Mouse (Mus musculus) cortical plate, adult 2 months (tissue): ENCODE results near the gene Cntnap2.

Experiments
- CTCF ChIP-seq: fragments of 200-500 bp; IDR thresholded peaks from 2 replicates; pipeline ENCODE4 v1.5.1; 2011; ENCODE audit warnings: mild to moderate bottlenecking, control low read depth, low read length; ENCODE audit not compliant: insufficient read depth; ENCODE audit errors: extremely low read depth
- POLR2A ChIP-seq: fragments of 200-500 bp; IDR thresholded peaks from 2 replicates; pipeline ENCODE4 v1.6.1; 2011; ENCODE audit warnings: mild to moderate bottlenecking, low read length, control low read depth; ENCODE audit not compliant: insufficient read depth; ENCODE audit errors: extremely low read depth

- TF ChIP-seq CTCF, result no peak
- TF ChIP-seq POLR2A, result no peak
These were observed 3.2 kb downstream of the Cntnap2 start for GRCm38 (mm10) chr6:45062214-45062997.
